Mouse (Mus musculus): Measurements from ENCODE around the gene Klhl23.

GRCm38 (mm10) chr2:69821711-69822110, at the start of gene Klhl23:
- TF ChIP-seq POLR2A (IDR thresholded peaks at IDR 0.05; ENCODE audit: insufficient read depth, low read length) = no peak
- TF ChIP-seq EP300 (IDR thresholded peaks at IDR 0.05; ENCODE audit: insufficient read depth, low read depth, low read length) = no peak
- no peak for TF ChIP-seq CTCF (IDR thresholded peaks at IDR 0.05; ENCODE audit: low read depth, low read length)
